Mouse (Mus musculus): ENCODE data around the gene Saxo1. TPM values are rescaled to one million over a fixed set of nuclear protein-coding genes. Genes with fewer than 3 reads are reported as not detected.

Gene Saxo1
- total and polyA plus RNA-seq, 3 experiments: not detected

- DNase-seq (ENCODE audit: low read depth, low spot score): no peak
- H3K9me3 ChIP-seq (replicated peaks; ENCODE audit: insufficient read depth, low read length): no peaks in the 10 kb centered on the region
- H3K79me2 ChIP-seq (ENCODE audit: control insufficient read depth, insufficient read depth, low read length, poor library complexity): no peaks in the 10 kb centered on the region
- no peak overlapping the region for H3K4me3 ChIP-seq (ENCODE audit: control insufficient read depth in 1 of 2, insufficient read depth in 1 of 2, low read depth in 2 of 2, low read length in 2 of 2)
- no peak overlapping the region for H3K9ac ChIP-seq (ENCODE audit: control insufficient read depth, low read depth, low read length, poor library complexity, severe bottlenecking)
- TF ChIP-seq RAD21 (IDR thresholded peaks at IDR 0.05; ENCODE audit: low read depth, low read length) (no peak), ZNF384 (IDR thresholded peaks at IDR 0.05; ENCODE audit: low read depth, low read length) (no peak), TBP (IDR thresholded peaks at IDR 0.05; ENCODE audit: low read depth, low read length) (no peak), UBTF (IDR thresholded peaks at IDR 0.05; ENCODE audit: borderline replicate concordance, insufficient read depth, low read depth, low read length) (no peak), CHD1 (IDR thresholded peaks at IDR 0.05; ENCODE audit: low read depth, low read length) (no peak)
- no peak overlapping the region for H3K27ac ChIP-seq (ENCODE audit: control insufficient read depth, low read depth, low read length)
- peaks cover 0 to 3% of the 10 kb centered on the region in 2 experiments; a peak in 1 of 4 replicates for H3K4me1 ChIP-seq (ENCODE audit: control insufficient read depth in 1 of 2, insufficient read depth in 2 of 2, low read length in 2 of 2)
- no peaks in the 10 kb centered on the region for H3K36me3 ChIP-seq (ENCODE audit: control insufficient read depth in 1 of 2, insufficient read depth in 2 of 2, low read length in 2 of 2)
- H3K27me3 ChIP-seq (ENCODE audit: control insufficient read depth in 1 of 2, insufficient read depth in 2 of 2, low read length in 2 of 2): peaks cover 0 to 6% of the 10 kb centered on the region in 2 experiments; a peak in 3 of 4 replicates
These were observed 24.0 kb downstream of the Saxo1 start for GRCm38 (mm10) chr4:86534091-86534481.

- TF ChIP-seq MYC (IDR thresholded peaks at IDR 0.05; ENCODE audit: low read depth, low read length) (no peak), E2F4 (IDR thresholded peaks at IDR 0.05; ENCODE audit: borderline replicate concordance, low read depth, low read length) (no peak)
- Histone ChIP-seq H3K79me2 (ENCODE audit: control insufficient read depth, insufficient read depth, low read length, poor library complexity) (no peaks in the 10 kb centered on the region), H3K9ac (ENCODE audit: control insufficient read depth, low read depth, low read length, poor library complexity, severe bottlenecking) (no peak overlapping the region), H3K4me1 (ENCODE audit: control insufficient read depth in 1 of 2, insufficient read depth in 2 of 2, low read length in 2 of 2) (peaks cover 0 to 3% of the 10 kb centered on the region in 2 experiments; a peak in 1 of 4 replicates), H3K27ac (ENCODE audit: control insufficient read depth, low read depth, low read length) (no peak overlapping the region), H3K4me3 (ENCODE audit: control insufficient read depth in 1 of 2, insufficient read depth in 1 of 2, low read depth in 2 of 2, low read length in 2 of 2) (no peak overlapping the region), H3K9me3 (replicated peaks; ENCODE audit: insufficient read depth, low read length) (no peaks in the 10 kb centered on the region), H3K36me3 (ENCODE audit: control insufficient read depth in 1 of 2, insufficient read depth in 2 of 2, low read length in 2 of 2) (no peaks in the 10 kb centered on the region), H3K27me3 (ENCODE audit: control insufficient read depth in 1 of 2, insufficient read depth in 2 of 2, low read length in 2 of 2) (peaks cover 0 to 7% of the 10 kb centered on the region in 2 experiments; a peak in 3 of 4 replicates)
- no peak for DNase-seq (ENCODE audit: low read depth, low spot score)
These were observed 24.6 kb downstream of the Saxo1 start for GRCm38 (mm10) chr4:86533406-86534090.

GRCm38 (mm10) chr4:86529161-86529560 lies 29.0 kb downstream of the Saxo1 start:
- Histone ChIP-seq H3K4me3 (ENCODE audit: control insufficient read depth in 1 of 2, insufficient read depth in 1 of 2, low read depth in 2 of 2, low read length in 2 of 2) (no peak overlapping the region), H3K4me1 (ENCODE audit: control insufficient read depth in 1 of 2, insufficient read depth in 2 of 2, low read length in 2 of 2) (no peaks in the 10 kb centered on the region), H3K36me3 (ENCODE audit: control insufficient read depth in 1 of 2, insufficient read depth in 2 of 2, low read length in 2 of 2) (no peaks in the 10 kb centered on the region), H3K9ac (ENCODE audit: control insufficient read depth, low read depth, low read length, poor library complexity, severe bottlenecking) (no peak overlapping the region), H3K27ac (ENCODE audit: control insufficient read depth, low read depth, low read length) (no peak overlapping the region), H3K27me3 (ENCODE audit: control insufficient read depth in 1 of 2, insufficient read depth in 2 of 2, low read length in 2 of 2) (peaks cover 0 to 8% of the 10 kb centered on the region in 2 experiments; a peak in 3 of 4 replicates), H3K79me2 (ENCODE audit: control insufficient read depth, insufficient read depth, low read length, poor library complexity) (no peaks in the 10 kb centered on the region), H3K9me3 (replicated peaks; ENCODE audit: insufficient read depth, low read length) (no peaks in the 10 kb centered on the region)
- no peak for DNase-seq (ENCODE audit: low read depth, low spot score)
- no peak for TF ChIP-seq MAZ (IDR thresholded peaks at IDR 0.05; ENCODE audit: low read depth, low read length)
- TF ChIP-seq HCFC1 (IDR thresholded peaks at IDR 0.05; ENCODE audit: low read depth, low read length): no peak
- TF ChIP-seq POLR2A (IDR thresholded peaks at IDR 0.05; ENCODE audit: control insufficient read depth in 1 of 2, insufficient read depth in 1 of 2, low read depth in 1 of 2, low read length in 2 of 2, poor library complexity in 1 of 2): no peak
- no peak for TF ChIP-seq ZNF384 (IDR thresholded peaks at IDR 0.05; ENCODE audit: low read depth, low read length)
- TF ChIP-seq CTCF (IDR thresholded peaks at IDR 0.05 in 2 of 3, conservative IDR thresholded peaks at IDR 0.05 in 1 of 3; ENCODE audit: control insufficient read depth in 1 of 3, insufficient read depth in 1 of 3, low read depth in 2 of 3, low read length in 3 of 3, poor library complexity in 1 of 3, severe bottlenecking in 1 of 3): no peak
- TF ChIP-seq USF2 (IDR thresholded peaks at IDR 0.05; ENCODE audit: borderline replicate concordance in 1 of 2, insufficient read depth in 1 of 2, low read depth in 1 of 2, low read length in 2 of 2): no peak
- TF ChIP-seq MYB (IDR thresholded peaks at IDR 0.05; ENCODE audit: low read depth, low read length): no peak
- TF ChIP-seq MYC (IDR thresholded peaks at IDR 0.05; ENCODE audit: low read depth, low read length): no peak
- no peak for TF ChIP-seq MAFK (IDR thresholded peaks at IDR 0.05; ENCODE audit: borderline replicate concordance, low read depth, low read length)
- no peak for TF ChIP-seq BHLHE40 (IDR thresholded peaks at IDR 0.05; ENCODE audit: borderline replicate concordance, low read depth, low read length)
- TF ChIP-seq USF1 (IDR thresholded peaks at IDR 0.05; ENCODE audit: low read depth, low read length): no peak
- no peak for TF ChIP-seq MAX (IDR thresholded peaks at IDR 0.05; ENCODE audit: low read length)
- no peak for TF ChIP-seq GABPA (IDR thresholded peaks at IDR 0.05; ENCODE audit: low read depth, low read length)

All from MEL (cell line).